Mouse (Mus musculus): ENCODE data around the gene Top2a.
A peak's percentile ranks its signal among the peaks of the same experiment; 100 is the strongest.

DNA sequence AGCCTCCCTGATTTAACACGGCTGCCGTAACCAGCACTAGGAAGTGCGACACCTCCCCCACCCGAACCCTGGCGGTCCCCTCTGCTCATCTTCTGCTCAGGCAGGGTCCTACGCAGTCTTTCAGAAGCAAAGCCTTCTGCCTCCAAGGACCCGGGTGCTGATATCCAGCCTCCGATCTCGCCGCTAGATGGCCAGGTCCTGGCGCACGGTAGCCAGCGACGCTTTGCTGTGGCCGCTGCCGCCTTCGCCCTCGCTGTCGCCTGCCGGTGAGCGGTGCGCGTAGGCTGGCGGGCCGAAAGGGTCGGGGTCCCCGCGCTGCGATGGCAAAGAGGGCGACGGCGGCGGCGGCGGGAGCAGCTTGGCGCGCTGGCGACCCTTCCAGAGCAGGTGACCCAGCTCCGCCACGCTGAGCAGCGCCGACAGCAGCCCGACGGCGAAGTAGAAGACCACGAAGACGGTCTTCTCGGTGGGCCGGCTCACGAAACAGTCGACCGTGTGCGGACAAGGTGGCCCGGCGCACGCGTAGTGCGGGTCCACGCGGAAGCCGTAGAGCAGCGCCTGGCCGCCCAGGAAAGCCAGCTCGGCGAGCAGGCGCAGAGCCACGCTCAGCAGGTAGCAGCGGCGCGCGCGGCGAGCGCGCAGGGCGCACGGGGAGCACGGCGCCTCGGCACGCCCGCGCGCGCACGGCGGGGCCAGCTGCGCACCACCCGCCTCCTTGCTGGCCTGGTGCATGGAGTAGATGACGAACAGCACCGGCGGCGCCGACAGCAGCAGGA lies 41.8 kb downstream of the Top2a start:
- TF ChIP-seq POLR2A (IDR thresholded peaks at IDR 0.05; ENCODE audit: low read depth, low read length) (no peak), CTCF (IDR thresholded peaks at IDR 0.05; ENCODE audit: borderline replicate concordance, insufficient read depth, low read length) (peak; percentile 78; the same call in 1 of the 2 replicates)
